Mouse (Mus musculus): ENCODE data around the gene Olig2. TPM values are rescaled to one million over a fixed set of nuclear protein-coding genes. Genes with fewer than 3 reads are reported as not detected.
"Not testable (repeated sequence)": the region's sequence is repeated elsewhere in the genome, so short reads cannot be mapped to it uniquely, and the experiment has no call there.

The Olig2 gene
- total RNA-seq, 1 experiment from 2014 or later = not detected

- ATAC-seq (replicated peaks; ENCODE audit: low read depth, poor library complexity, severe bottlenecking) = no peak
Measured at GRCm38 (mm10) chr16:91226038-91226882, 1.0 kb downstream of the Olig2 start.

DNA sequence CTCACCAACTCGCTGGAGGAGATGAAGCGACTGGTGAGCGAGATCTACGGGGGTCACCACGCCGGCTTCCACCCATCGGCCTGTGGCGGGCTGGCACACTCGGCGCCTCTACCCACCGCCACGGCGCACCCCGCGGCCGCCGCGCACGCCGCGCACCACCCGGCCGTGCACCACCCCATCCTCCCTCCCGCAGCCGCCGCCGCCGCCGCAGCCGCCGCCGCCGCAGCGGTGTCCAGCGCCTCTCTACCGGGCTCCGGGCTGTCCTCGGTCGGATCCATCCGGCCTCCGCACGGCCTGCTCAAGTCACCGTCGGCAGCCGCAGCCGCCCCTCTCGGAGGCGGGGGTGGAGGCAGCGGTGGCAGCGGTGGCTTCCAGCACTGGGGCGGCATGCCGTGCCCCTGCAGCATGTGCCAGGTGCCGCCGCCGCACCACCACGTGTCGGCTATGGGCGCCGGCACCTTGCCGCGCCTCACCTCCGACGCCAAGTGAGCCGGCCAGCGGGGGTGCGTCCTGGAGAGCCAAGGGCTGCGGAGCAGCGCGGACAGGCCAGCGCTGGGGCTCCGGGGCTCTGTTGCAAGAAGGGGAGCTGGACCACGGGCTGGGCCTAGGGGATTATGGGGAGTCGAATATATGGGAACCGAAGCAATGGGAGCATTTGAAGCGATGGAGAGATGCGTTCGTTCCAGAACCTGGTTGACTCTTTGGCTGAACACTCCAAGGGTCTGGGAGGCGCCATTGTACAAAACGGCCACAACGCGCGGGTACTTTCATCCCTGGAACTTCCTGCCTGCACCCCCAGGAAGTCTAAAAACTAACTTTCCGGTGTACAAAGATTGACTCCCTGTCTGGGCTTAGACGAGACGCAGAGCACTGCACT, 1.9 kb downstream of the Olig2 start:
- no peak for ATAC-seq (replicated peaks; ENCODE audit: low read depth, poor library complexity, severe bottlenecking)

DNA sequence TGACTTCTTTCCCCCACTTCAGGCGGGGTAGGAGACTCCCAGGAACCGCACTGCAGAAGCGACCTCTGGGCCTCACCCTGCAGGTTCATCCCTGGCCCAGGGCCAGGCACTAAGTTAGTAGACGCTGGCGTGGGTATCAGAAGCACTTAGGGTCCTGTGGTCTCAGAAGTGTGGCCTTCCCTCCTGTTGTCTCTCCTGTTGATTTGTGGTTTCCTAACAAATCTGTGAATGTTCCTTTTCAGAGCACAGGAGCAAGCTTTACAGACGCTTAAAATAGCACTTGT, 2.4 kb downstream of the Olig2 start:
- ATAC-seq (replicated peaks; ENCODE audit: low read depth, poor library complexity, severe bottlenecking) = no peak

DNA sequence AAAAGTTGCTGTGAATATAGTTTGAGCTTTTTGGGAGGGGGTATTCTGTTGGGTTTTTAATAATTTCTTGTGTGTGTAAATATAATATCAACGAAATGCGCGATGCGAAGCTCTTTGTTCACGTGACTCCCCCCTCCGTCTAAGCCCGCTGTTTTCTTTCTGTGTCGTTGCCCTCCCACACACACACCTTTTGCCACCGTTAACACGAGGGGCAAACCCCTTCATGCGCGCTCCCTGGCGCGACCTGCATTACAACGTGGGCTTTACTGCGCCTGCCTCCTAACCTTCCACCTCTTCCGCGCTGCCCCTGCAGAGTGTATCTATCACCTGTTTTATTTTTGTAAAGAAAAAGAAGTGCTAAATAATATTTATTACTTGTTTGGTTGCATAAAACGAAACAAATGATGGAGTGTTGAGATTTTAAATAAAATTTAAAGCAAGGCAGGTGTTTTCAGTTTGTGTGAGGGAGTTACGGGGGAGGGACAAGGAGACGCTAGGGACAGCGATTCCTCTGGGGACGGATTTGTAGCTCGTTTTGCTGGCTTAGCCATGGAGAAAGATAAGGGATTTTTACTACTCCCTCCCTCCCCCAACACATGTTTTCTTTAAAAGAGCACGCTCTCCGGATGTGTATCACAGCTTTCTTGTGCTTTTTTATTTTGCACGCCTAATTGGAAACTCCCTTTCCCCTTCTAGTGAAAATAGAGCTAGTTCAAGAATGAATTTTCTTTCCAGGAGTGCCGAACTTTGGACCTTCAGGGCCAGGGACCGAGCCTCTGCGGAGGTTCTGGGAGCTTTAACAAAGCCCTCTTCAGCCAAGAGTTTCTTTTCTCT, 3.2 kb downstream of the Olig2 start:
- ATAC-seq (replicated peaks; ENCODE audit: low read depth, poor library complexity, severe bottlenecking) = no peak

- no peak for ATAC-seq (replicated peaks; ENCODE audit: low read depth, poor library complexity, severe bottlenecking)
Measured at GRCm38 (mm10) chr16:91229072-91229348, 3.8 kb downstream of the Olig2 start.

- no peak for ATAC-seq (replicated peaks; ENCODE audit: low read depth, poor library complexity, severe bottlenecking)
Measured at GRCm38 (mm10) chr16:91229643-91230042, 4.4 kb downstream of the Olig2 start.

GRCm38 (mm10) chr16:91231781-91232469, 6.7 kb downstream of the Olig2 start:
- no peak for ATAC-seq (replicated peaks; ENCODE audit: low read depth, poor library complexity, severe bottlenecking)

DNA sequence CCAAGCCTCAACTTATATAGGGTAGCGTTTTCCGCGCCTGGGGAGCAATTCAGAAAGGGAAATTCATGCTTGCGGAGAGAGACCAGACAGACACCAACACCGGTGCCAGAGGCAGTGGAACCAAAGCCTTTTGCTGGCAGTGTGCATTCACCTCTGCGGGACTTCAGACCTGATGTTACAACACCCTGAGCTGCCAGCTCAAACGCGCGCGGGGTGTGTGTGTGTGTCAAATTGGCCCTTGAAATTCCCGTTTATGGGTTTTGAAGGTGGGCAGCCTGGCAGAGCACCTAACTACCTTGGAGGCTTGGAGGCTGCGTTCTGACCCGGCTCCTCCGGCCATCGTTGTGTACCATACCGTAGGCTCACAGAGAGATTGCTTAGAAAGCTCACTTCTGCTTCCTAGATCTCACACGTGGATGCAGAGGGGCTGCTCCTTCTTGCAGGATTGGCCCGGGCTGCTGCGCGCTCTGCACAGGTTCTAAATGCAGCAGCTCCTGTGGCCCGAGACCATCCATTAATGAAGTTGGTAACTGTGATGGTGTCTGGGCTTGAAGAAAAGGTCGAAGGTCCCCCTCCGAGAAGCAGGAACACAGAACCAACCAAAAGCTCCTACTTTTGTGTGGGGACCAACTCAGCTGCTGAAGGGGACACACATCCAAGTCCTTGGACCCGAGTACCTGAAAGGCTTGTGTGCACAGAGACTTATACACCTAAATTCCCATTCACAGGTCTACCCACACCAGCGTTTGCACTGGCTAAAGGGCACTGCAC, 7.4 kb downstream of the Olig2 start:
- ATAC-seq (replicated peaks; ENCODE audit: low read depth, poor library complexity, severe bottlenecking) = peak; percentile 24; the same call in 1 of the 2 replicates

DNA sequence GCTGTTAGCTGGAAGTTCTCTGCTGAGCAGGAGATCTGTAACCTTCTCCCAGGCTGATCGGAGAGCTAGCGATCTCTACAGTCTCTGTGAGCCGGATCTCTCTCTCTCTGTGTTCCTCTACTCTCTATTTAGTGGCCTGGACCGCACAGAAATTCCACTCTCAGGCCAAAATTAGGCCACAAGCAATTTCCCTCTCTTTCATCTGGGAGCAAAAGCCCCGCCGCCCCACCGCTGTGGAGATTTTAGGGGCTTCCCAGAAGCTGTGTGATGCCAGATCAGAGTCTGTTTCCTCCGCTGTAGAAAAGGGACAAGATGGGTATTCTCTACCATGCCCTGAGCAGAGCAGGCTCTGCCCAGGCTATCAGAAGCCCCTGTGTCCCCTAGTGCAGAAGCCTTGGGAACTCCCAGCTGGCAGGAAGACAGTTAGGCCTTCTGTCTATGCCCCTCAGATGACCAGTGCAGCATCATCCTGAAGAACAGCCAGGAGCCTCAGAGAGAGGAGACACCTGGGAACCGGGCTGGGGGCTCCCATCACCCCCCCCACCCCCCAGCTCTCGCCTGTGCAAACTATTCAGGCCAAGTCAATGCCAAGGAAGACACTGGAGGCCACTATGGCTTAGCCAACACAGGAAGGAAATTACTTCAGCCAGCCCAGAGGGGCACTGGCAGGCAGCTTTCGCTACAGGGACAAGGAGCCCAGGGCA, 8.1 kb downstream of the Olig2 start:
- ATAC-seq (replicated peaks; ENCODE audit: low read depth, poor library complexity, severe bottlenecking) = no peak

DNA sequence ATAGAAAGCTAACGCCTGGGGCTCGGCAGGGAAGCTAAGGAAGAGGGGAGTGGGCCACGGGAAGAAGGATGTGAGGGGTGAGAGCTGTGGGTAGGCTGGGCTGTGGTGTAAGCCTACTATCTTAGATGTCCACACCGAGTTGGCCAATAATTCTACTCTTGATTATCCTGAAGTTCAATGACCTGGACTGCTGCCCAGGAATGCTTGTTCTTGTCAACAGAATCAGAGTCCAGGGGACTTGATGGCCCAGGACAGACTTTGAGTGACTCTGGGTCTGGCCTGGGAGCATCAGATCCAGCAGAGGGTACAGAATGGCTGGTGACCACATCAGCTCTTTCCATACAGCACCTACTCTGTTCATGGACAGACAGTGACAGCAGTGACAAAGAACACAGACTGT, 13.8 kb downstream of the Olig2 start:
- no peak for ATAC-seq (replicated peaks; ENCODE audit: low read depth, poor library complexity, severe bottlenecking)

DNA sequence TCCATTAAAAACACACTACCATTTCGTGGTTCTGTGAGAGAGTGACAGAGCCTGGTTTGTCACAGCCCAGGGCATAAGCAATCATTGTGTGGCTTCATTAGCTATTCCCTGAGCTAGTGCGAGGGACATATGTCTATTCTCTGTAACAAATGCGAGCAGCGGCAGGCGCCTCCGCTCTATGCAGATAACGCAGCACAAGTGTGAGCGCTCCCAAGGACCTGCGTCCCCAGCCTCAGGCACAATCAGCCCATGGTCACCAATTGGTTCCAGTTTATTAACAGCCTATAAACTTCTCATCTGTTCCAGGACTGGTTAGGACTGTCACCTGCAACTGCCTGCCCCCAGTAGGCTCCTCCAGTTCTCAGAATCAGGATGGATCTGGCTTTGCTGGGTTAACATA, 21.0 kb downstream of the Olig2 start:
- no peak for ATAC-seq (replicated peaks; ENCODE audit: low read depth, poor library complexity, severe bottlenecking)

DNA sequence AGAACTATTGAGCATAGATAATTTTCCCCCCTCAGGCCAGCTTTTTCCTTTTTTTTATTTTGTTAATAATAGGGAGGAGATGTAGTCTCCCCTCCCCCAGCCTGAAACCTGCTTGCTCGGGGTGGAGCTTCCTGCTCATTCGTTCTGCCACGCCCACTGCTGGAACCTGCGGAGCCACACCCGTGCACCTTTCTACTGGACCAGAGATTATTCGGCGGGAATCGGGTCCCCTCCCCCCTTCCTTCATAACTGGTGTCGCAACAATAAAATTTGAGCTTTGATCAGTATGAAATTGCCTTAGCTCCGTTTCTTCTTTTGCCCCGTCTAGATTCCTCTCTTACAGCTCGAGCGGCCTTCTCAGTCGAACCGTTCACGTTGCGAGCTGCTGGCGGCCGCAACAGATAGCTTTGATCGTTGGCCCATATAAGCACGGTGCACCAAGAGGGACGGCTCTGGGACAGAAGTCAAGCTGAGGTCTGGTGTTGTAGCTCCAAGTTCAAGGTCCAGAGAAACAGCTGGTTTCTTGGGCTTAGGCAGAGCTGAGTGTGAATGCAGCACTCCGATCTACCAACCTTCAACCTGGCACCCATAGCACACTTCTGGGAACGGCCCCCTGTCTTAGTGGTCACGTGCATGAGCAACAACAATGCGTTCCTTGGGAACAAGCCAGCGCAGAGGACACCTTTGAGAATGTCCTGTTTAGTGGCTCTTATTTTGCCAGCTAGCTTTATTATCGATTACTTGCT, 30.3 kb downstream of the Olig2 start:
- not testable (repeated sequence) for ATAC-seq (replicated peaks; ENCODE audit: low read depth, poor library complexity, severe bottlenecking)

GRCm38 (mm10) chr16:91258956-91259355, 33.7 kb downstream of the Olig2 start:
- no peak for ATAC-seq (replicated peaks; ENCODE audit: low read depth, poor library complexity, severe bottlenecking)

- no peak for ATAC-seq (replicated peaks; ENCODE audit: low read depth, poor library complexity, severe bottlenecking)
Measured at GRCm38 (mm10) chr16:91260861-91261260, 35.6 kb downstream of the Olig2 start.

- no peak for ATAC-seq (replicated peaks; ENCODE audit: low read depth, poor library complexity, severe bottlenecking)
Measured at GRCm38 (mm10) chr16:91262467-91263220, 37.4 kb downstream of the Olig2 start.

DNA sequence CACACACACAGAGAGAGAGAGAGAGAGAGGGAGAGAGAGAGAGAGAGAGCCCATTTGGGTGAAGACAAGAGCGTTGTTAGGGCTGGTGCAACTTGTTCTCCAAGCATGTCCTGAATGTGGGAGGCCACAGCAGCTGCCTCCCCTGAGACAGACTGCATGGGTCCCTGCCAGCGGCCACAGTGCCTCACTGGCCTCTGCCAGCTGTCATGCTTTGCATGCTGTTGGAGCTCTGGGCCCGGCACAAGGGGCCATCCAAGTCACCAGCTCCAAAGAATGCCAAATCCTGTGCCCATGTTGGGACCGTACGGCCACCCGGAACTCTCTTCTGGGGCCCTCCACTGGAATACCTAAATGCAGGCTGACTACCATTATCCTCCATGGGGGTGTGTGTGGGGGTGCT, 40.7 kb downstream of the Olig2 start:
- no peak for ATAC-seq (replicated peaks; ENCODE audit: low read depth, poor library complexity, severe bottlenecking)

DNA sequence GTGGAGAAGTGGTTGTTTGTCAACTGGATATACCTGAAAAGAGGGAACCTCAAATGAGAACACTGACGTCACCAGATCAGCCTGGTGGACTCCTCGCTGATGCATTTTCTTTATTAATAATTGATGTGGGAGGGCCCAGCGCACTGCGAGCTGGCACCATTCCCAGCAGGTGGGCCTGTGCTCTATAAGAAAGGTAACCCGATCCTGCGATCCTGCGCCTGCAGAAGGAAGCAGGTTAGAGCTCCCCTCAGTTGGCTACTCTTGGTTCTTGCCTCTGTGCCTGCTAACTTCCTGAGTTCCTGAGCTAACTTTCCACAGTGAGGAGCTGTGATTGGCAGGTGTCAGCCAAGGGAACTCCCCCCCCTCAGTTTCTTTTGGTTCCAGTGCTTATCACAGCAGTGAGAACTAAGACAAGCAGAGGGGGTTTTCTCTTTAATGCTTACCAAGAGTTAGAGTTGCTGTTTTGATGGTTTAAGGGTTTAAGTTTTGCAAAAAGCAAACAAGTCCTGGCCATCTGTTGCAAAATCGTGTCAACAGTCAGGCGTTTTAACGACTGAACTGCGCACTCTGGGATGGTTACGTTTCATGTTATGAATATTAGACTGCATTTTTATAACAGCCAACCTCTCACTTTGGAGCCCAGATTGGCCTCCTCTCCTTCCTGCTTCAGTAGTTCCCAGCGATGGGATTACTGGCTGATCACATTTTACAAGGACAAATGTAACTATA, 43.6 kb downstream of the Olig2 start:
- no peak for ATAC-seq (replicated peaks; ENCODE audit: low read depth, poor library complexity, severe bottlenecking)

Data from common myeloid progenitor, adult 5-6 weeks (primary cell).